Mouse (Mus musculus): Measurements from ENCODE around the gene Hps1. TPM values are rescaled to one million over a fixed set of nuclear protein-coding genes. Genes with fewer than 3 reads are reported as not detected.
"Not testable (repeated sequence)": the region's sequence is repeated elsewhere in the genome, so short reads cannot be mapped to it uniquely, and the experiment has no call there.

Gene Hps1
- 10 to 100 TPM; 25.8 to 91.6 (median 52.5) TPM for total RNA-seq (2018; cell fraction: chromatin; rRNA removed)
- 10 to 100 TPM; 14.9 to 28.6 (median 21.2) TPM for total RNA-seq (2018; cell fraction: cytosol; rRNA removed)
- 10 to 100 TPM; 18.7 to 57.3 (median 31.2) TPM for total RNA-seq (2018; cell fraction: nucleus; rRNA removed)
- polyA plus RNA-seq (2018) = 14.4 to 19.2 TPM (median 18.7 TPM) in 3 replicates

DNA sequence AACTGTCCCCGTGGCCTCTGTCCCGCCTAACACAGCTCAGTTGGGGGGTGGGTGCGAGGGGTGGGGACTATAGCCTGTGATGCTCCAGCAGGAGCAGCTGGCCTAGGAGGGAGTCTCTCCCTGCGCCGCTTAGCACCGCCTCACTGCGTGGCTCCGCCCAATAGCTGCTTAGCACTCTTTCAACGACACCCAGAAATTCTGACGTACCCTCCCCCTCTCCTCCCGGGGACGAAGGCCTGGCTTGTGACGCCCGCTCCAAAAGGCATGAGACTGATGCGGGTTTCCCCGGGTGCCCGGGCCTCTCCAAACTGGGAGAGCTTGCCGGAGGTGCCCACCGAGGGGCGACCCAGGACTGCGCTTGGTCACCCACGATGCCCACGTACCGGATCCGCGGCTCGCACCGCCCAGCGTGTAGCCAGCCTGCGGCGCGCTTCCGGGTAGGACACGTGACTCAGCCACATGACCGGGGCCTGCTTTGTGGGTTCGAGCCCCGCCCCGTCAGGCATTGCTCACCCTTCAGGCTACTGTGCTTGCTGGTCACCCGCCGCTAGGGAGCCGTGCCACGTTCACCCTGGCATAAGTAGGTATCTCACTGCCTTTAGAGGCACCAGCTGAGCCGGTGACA lies at the start of gene Hps1:
Gene Hps1, minus strand, starts transcription at position 448 of the 625 bp plus-strand sequence.
- peak within 1 kb of the TSS; percentile 49 for H3K4me3 ChIP-seq (ENCODE audit: inconsistent target)
- H3K79me2 ChIP-seq (ENCODE audit: inconsistent target) = no peaks in the 10 kb centered on the region
- 1% methylated on average over 40 of the region's 43 CpGs for WGBS (ENCODE audit: missing documents)
- H3K27ac ChIP-seq = peak within 1 kb of the TSS; percentile 67
- peaks cover 7% of the 10 kb centered on the region; the same call in 1 of the 2 replicates for H3K36me3 ChIP-seq (ENCODE audit: inconsistent target)

DNA sequence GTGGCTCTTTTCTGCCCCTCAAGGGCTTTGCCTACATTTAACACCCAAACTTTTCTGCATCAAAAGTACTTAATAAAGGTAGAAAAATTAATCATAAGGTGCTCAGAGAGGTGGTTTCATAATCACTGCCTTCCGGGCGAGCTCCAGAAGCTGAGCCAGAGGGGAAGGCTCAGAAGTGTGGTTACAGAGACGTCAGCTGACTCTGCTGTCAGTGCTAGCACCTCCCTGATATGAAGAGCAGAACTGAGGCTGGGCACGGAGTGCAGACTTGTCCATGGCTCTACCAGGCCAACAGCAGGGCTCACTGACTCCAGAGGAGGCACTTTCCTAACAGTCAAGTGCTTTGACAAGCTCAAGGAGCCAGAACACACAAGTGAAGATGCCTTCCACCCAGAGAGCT lies 49.4 kb upstream of the Hps1 start:
- H3K4me3 ChIP-seq (ENCODE audit: inconsistent target) = no peak overlapping the region
- H3K79me2 ChIP-seq (ENCODE audit: inconsistent target) = no peaks in the 10 kb centered on the region
- H3K36me3 ChIP-seq (ENCODE audit: inconsistent target) = no peaks in the 10 kb centered on the region
- H3K27ac ChIP-seq = no peak overlapping the region
- WGBS (ENCODE audit: missing documents) = 15% methylated on average over 4 of the region's 4 CpGs

DNA sequence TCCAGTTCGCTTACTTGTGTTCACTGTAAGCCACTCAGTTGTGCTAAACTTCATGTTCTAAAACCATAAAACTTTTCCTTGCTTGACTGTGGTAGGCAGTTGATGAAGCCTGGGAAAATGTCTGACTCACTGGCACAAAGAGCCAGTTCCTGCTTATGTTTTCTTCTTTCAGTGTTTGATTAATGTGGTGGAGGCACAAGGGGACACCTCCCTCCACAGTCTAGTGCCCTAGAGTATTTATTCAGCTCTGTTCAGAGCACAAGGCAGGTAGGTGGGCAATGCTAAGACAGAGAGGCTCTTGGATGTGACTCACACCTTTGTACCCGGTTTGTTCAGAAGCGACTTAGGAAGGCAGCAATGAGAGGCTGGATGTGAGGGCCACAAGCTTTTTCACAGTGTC lies 48.1 kb upstream of the Hps1 start:
- Histone ChIP-seq H3K27ac (no peak overlapping the region), H3K4me3 (ENCODE audit: inconsistent target) (no peak overlapping the region), H3K79me2 (ENCODE audit: inconsistent target) (no peaks in the 10 kb centered on the region), H3K36me3 (ENCODE audit: inconsistent target) (no peaks in the 10 kb centered on the region)
- WGBS (ENCODE audit: missing documents) = 85% methylated on average over 3 of the region's 3 CpGs

DNA sequence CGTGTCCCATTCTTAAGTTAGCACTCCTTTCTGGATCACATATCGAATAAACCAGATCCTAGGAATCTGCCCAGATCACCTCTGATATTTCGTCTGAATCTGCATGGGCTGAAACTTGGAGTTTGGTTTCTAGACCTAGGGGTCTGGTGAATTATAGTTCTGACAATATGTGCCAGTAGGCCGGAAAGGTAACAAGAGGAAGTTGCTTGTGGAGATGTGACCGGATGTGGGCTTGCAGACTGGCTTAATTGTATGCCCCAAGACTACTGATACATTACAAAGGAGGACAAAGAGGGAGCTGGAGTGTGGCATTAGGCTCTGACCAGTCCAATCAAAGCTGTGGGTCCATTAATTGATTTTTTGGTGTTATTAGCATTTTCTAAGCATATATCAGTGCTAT lies 40.3 kb upstream of the Hps1 start:
- WGBS (ENCODE audit: missing documents) = 43% methylated on average over 5 of the region's 5 CpGs
- no peaks in the 10 kb centered on the region for H3K36me3 ChIP-seq (ENCODE audit: inconsistent target)
- no peak overlapping the region for H3K4me3 ChIP-seq (ENCODE audit: inconsistent target)
- H3K27ac ChIP-seq = no peak overlapping the region
- H3K79me2 ChIP-seq (ENCODE audit: inconsistent target) = no peaks in the 10 kb centered on the region

DNA sequence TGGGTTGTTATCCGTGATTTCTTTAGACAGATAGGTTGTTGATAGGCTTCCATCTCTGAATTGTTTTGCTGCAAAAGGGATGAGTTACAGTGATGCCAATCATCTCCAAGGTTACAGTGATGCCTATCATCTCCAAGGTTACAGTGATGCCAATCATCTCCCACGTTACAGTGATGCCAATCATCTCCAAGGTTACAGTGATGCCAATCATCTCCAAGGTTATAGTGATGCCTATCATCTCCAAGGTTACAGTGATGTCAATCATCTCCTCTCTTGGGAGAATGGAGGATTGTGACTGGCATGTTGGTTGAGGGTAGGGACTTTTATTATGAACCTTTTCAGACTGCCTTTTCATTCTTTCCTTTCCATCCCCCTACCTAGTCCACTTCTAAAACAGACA lies 38.0 kb upstream of the Hps1 start:
- WGBS (ENCODE audit: missing documents) = 77% methylated on average over 2 of the region's 2 CpGs
- H3K4me3 ChIP-seq (ENCODE audit: inconsistent target) = no peak overlapping the region
- no peaks in the 10 kb centered on the region for H3K36me3 ChIP-seq (ENCODE audit: inconsistent target)
- no peaks in the 10 kb centered on the region for H3K79me2 ChIP-seq (ENCODE audit: inconsistent target)
- no peak overlapping the region for H3K27ac ChIP-seq

DNA sequence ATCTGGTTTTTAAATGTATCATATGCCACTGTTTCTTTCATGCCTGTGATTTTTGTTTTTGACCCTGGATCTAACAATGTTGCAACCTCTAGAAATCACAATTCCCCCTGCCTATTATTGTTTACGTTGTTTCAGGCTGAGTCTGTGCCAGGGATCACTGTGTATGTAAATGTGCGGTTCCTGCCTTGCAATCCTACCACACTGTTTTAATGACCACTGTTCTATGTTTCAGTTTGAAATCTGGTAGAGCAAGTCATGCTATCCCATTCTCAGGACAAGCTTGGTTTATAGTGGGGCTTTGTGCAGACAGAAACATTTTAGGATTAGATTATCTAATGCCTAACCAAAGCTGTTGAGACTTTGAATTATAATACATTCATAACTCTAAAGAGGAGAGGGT lies 36.5 kb upstream of the Hps1 start:
- WGBS (ENCODE audit: missing documents) = 93% methylated on average over 2 of the region's 2 CpGs
- Histone ChIP-seq H3K27ac (no peak overlapping the region), H3K36me3 (ENCODE audit: inconsistent target) (no peaks in the 10 kb centered on the region), H3K4me3 (ENCODE audit: inconsistent target) (no peak overlapping the region), H3K79me2 (ENCODE audit: inconsistent target) (no peaks in the 10 kb centered on the region)

DNA sequence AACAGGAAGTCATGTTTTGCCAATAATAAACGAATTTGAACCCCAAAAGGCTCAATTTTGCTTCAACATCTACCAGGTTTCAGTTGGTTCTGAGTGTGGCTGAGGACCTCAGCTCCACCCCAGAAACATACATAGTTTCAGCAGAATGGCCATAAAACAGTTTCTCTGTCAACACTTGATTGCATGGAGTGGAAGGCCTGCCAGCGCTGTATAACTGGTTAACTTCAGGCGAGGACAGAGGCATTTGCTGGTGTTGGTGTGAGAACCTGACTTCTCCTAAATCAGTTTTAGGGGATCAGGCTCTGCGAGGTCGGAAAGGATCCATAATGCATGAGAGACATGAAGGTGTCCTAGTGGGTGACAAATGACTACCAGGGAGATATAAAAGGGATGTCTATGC lies 30.4 kb upstream of the Hps1 start:
- Histone ChIP-seq H3K79me2 (ENCODE audit: inconsistent target) (no peaks in the 10 kb centered on the region), H3K27ac (no peak overlapping the region), H3K4me3 (ENCODE audit: inconsistent target) (no peak overlapping the region), H3K36me3 (ENCODE audit: inconsistent target) (no peaks in the 10 kb centered on the region)
- WGBS (ENCODE audit: missing documents) = 73% methylated on average over 5 of the region's 5 CpGs

DNA sequence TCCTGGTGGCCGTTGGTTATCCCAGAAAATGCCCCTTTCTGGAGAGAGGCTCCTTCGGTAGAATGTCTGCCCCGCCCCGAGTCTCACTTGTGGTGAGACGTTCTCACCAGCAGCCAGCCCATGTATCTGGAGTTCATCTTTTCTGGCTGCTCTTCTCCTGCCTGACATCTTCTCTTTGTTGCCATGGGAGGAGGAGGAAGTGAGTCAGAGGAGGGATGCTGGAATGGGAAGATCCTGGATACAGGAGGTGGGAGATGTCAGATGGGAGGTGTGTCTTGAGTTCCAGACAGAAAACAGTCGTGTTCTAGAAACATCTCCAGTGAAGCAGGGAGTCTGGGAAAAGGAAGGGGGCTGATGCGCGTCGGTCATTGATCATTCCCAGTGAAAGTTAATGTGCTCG lies 29.7 kb upstream of the Hps1 start:
- 90% methylated on average over 10 of the region's 10 CpGs for WGBS (ENCODE audit: missing documents)

DNA sequence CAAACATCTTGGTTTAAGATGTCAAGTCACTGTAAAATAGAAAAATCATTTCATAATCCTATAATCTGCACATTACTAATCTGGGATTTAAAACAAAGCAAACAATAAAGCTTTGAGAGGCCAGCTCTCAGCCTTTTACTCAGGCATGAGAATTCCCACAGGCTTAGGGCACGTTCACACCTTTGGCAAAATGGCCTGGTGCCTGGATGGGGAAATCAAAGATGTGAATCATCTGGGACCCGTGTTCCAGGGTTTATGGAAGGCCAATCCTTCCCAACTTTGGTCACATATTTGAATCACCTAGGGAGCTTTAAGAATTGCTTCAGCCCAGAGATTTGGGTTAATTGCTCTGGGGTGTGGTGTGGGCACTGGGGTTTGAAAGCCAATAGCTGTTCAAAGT lies 18.1 kb upstream of the Hps1 start:
- 65% methylated on average over 2 of the region's 2 CpGs for WGBS (ENCODE audit: missing documents)
- H3K36me3 ChIP-seq (ENCODE audit: inconsistent target) = no peaks in the 10 kb centered on the region
- no peak overlapping the region for H3K4me3 ChIP-seq (ENCODE audit: inconsistent target)
- H3K79me2 ChIP-seq (ENCODE audit: inconsistent target) = no peaks in the 10 kb centered on the region
- no peak overlapping the region for H3K27ac ChIP-seq

More for the DNA sequence above, 29.7 kb upstream of the Hps1 start:
- no peak overlapping the region for H3K4me3 ChIP-seq (ENCODE audit: inconsistent target)
- no peaks in the 10 kb centered on the region for H3K36me3 ChIP-seq (ENCODE audit: inconsistent target)
- no peaks in the 10 kb centered on the region for H3K79me2 ChIP-seq (ENCODE audit: inconsistent target)
- no peak overlapping the region for H3K27ac ChIP-seq

DNA sequence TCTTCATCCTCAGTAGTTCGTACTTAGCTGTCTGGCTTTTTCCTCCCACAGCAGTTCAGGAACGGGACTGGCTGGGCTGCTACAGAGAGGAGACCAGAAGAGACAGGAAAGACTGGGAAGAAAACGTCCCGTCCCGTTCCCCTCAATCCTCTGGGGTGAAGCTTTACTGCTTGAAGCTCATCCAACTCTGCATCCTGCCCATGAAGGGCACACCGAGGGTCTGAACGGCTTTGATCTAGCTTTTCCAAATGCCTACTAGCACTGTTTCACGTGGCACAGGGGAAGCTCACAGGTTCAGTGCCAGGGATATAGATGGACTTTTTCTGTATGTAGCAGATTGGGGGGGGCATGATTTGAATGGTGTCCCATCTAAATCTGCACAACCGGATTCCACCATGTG lies 16.0 kb upstream of the Hps1 start:
- Histone ChIP-seq H3K79me2 (ENCODE audit: inconsistent target) (no peaks in the 10 kb centered on the region), H3K4me3 (ENCODE audit: inconsistent target) (no peak overlapping the region), H3K36me3 (ENCODE audit: inconsistent target) (no peaks in the 10 kb centered on the region), H3K27ac (no peak overlapping the region)
- 38% methylated on average over 9 of the region's 9 CpGs for WGBS (ENCODE audit: missing documents)

DNA sequence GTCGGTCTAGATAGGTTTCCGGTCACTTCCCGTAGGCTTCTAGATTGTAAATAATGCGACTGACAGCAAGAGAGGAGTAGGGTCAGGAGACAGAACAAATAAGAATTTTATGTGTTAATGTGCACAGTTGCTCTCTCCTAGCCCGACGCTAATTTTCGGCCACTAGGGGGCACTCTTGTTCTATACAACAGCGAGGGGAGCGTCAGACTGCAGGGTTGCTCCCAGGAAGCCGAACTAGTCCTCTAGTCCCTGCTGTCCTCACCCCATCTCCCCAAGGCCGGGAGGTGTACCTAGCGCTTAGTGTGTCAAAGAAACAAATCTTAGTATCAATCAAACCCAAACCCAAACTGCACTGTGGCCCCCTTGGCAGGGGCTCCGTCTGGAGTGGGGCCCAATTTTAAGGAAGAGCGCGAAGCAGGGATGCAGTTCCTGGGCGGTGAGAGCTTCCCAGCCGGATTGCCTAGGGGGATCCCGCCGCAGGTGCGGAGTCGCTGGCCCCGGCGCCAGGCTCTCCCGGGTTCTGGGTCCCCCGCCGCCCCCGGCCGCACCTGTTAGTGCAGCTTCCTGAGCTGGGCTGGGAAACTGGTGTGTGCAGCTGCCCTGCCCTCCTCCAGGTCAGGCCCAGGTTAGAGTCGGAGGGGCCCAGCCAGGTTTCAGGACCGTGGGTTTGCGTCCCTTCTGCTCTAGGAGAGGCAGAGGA lies 15.3 kb upstream of the Hps1 start:
- H3K27ac ChIP-seq = no peak overlapping the region
- H3K36me3 ChIP-seq (ENCODE audit: inconsistent target) = no peaks in the 10 kb centered on the region
- no peak overlapping the region for H3K4me3 ChIP-seq (ENCODE audit: inconsistent target)
- 4% methylated on average over 31 of the region's 31 CpGs for WGBS (ENCODE audit: missing documents)
- no peaks in the 10 kb centered on the region for H3K79me2 ChIP-seq (ENCODE audit: inconsistent target)

DNA sequence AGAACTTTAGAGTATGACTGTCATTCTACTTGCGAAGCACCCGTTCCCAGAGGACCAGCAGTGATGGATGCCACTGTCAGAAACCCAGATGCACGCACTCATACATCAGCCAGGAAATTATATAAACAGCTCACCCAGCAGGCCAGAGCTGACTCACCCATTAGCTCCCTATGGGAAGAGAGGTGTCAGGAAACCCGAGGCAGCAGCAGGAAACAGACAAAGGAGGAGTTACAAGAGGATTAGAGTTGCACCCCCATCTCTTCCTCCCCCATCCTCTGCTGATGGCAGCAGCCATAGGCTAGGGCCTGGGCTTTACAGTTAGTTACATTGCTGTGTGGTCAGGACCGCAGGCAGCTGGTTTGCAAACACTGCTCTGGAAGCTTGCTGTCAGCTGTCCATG lies 8.5 kb upstream of the Hps1 start:
- H3K27ac ChIP-seq = no peak overlapping the region
- no peaks in the 10 kb centered on the region for H3K79me2 ChIP-seq (ENCODE audit: inconsistent target)
- H3K4me3 ChIP-seq (ENCODE audit: inconsistent target) = no peak overlapping the region
- 40% methylated on average over 4 of the region's 5 CpGs for WGBS (ENCODE audit: missing documents)
- H3K36me3 ChIP-seq (ENCODE audit: inconsistent target) = no peaks in the 10 kb centered on the region

DNA sequence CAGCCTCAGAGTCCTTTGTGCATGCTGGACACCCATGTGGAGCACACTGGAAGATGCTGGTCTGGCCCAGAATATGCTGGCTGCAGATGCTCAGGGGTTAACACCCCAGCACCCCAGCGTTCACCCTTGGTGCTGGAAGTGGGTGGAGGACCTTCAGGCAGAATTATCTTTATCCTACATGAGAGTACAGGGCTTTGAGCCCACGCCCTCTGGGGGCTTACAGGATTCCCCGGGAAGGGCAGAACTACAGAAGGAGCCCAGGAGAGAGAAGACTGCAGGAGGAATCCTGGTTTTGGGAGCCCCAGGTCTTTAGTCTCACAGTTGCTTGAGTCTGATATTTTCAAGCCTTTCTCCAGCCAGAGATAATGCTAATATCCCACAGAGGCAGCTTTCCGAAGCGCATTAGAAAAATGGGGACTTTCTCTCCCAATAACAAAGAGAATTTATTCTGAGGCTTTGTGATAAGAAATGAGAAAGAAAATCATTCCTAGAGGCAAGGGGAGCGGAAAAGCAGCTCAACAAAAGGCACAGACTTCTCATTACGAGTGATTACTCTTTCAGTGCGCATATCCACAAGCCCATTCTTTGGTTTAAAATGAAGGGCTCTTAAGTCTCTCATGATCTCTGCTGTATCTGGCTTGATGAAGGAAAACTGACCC lies 5.9 kb upstream of the Hps1 start:
- H3K27ac ChIP-seq = no peak overlapping the region
- no peak overlapping the region for H3K4me3 ChIP-seq (ENCODE audit: inconsistent target)
- H3K36me3 ChIP-seq (ENCODE audit: inconsistent target) = no peaks in the 10 kb centered on the region
- 92% methylated on average over 8 of the region's 8 CpGs for WGBS (ENCODE audit: missing documents)
- H3K79me2 ChIP-seq (ENCODE audit: inconsistent target) = no peaks in the 10 kb centered on the region

DNA sequence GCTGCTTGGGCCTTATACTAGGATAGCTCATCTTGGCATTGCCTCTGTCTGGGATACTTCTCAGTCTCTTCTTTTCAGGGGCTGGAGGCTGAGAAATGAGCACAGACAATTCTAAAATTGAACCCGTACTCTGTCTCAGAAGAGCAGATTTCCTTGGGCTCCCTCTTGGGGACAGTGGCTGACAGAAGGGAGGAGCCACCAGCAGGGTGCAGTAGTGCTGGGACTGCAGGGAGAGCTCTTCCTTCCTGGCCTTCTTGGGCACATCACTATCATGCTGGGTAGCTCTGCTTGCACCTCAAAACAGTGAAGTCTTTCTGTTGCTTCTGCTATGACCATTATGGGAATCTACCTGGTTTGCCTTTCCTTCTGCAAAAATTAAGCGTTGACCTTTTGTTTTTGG lies 5.4 kb upstream of the Hps1 start:
- no peaks in the 10 kb centered on the region for H3K79me2 ChIP-seq (ENCODE audit: inconsistent target)
- no peaks in the 10 kb centered on the region for H3K36me3 ChIP-seq (ENCODE audit: inconsistent target)
- H3K27ac ChIP-seq = no peak overlapping the region
- no peak overlapping the region for H3K4me3 ChIP-seq (ENCODE audit: inconsistent target)
- WGBS (ENCODE audit: missing documents) = 73% methylated on average over 2 of the region's 2 CpGs

DNA sequence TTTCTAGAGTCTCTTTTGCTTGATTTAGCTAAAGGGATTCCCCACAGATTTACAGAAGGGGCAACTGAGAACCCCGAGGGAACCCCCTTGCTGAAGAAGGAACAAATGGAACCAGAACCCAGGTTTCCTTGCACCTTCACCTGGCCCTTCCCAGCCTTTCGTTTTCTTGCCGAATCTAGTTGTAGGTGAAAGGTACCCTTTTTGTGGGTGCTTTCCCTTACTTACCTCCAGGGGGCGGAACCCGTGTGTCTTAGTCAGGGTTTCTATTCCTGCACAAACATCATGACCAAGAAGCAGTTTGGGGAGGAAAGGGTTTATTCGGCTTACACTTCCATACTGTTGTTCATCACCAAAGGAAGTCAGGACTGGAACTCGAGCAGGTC lies 369 bp upstream of the Hps1 start:
- WGBS (ENCODE audit: missing documents) = 27% methylated on average over 5 of the region's 7 CpGs
- H3K79me2 ChIP-seq (ENCODE audit: inconsistent target); H3K36me3 ChIP-seq (ENCODE audit: inconsistent target): not testable (repeated sequence)
- H3K27ac ChIP-seq = peak overlapping the region; percentile 67
- peak overlapping the region; percentile 49 for H3K4me3 ChIP-seq (ENCODE audit: inconsistent target)
